Mouse (Mus musculus) macrophage (primary cell): ENCODE measurements around the gene Adamts16. TPM values are rescaled to one million over a fixed set of nuclear protein-coding genes. Genes with fewer than 3 reads are reported as not detected.

ENCODE experiments used
- H3K27ac ChIP-seq: fragments of 350-480 bp; formaldehyde crosslinking; 2 replicates; pipeline ENCODE4 v1.9.0; 2021
- H3K36me3 ChIP-seq: fragments of 350-480 bp; formaldehyde crosslinking; 2 replicates; pipeline ENCODE4 v1.9.0; 2021; ENCODE audit errors: inconsistent target
- H3K4me3 ChIP-seq: fragments of 350-480 bp; formaldehyde crosslinking; 2 replicates; pipeline ENCODE4 v1.9.0; 2021; ENCODE audit errors: inconsistent target
- H3K79me2 ChIP-seq: fragments of 350-480 bp; formaldehyde crosslinking; 2 replicates; pipeline ENCODE4 v1.9.0; 2021; ENCODE audit errors: inconsistent target
- WGBS: methylation state at CpG from one replicate; pipeline ENCODE4 v1.1.7; 2026; ENCODE audit warnings: inconsistent platforms; ENCODE audit not compliant: missing documents; 5-methylcytosine and 5-hydroxymethylcytosine counted together
- polyA plus RNA-seq: library from polyadenylated mRNA; stranded (reverse); fragments of 250-400 nt; gene quantifications from 3 replicates; pipeline ENCODE4 v1.2.4, GENCODE M21; 2018; ENCODE audit warnings: inconsistent platforms

The Adamts16 gene
- polyA plus RNA-seq, 1 experiment from 2014 or later, result not detected

- H3K36me3 ChIP-seq, result no peaks in the 10 kb centered on the region
- 89% methylated on average over 7 of the region's 7 CpGs for WGBS
- no peak overlapping the region for H3K27ac ChIP-seq
- no peak overlapping the region for H3K4me3 ChIP-seq
- no peaks in the 10 kb centered on the region for H3K79me2 ChIP-seq
These were observed 160.0 kb downstream of the Adamts16 start for GRCm38 (mm10) chr13:70681411-70682183.

DNA sequence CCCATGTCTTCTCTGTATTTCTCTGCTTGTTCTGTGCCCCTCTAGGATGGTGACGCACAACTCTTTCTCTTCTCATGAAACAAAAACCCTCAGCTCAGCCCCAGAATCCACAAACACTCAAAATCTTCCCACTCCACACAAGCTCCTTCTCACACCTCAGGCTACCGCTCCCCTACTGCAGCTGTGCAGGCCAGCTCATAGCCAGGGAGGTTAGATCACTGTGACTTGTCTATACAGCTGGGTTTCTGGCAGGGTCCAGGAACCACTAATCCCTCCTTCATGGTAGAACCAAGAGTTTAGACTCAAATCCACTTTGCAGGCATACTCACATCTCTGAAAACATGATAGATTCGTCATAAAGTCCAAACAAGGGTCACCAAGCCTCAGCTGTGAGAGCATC is 161.3 kb downstream of the Adamts16 start:
- Histone ChIP-seq H3K27ac (no peak overlapping the region), H3K36me3 (no peaks in the 10 kb centered on the region), H3K79me2 (no peaks in the 10 kb centered on the region), H3K4me3 (no peak overlapping the region)
- 89% methylated on average over 3 of the region's 3 CpGs for WGBS

Other genes starting within 250 kb of the Adamts16 start
- 15.5 to 18.6 TPM (median 18.0 TPM) in 3 replicates for gene Ice1, start 204.2 kb downstream of the Adamts16 start, polyA plus RNA-seq